Mouse (Mus musculus) layer of hippocampus, adult 8-10 months (tissue): ENCODE results near the gene Wdr24. TPM values are rescaled to one million over a fixed set of nuclear protein-coding genes. Genes with fewer than 3 reads are reported as not detected.

ENCODE experiments used
- DNase-seq, 2 experiments: peaks; one replicate each; pipeline ENCODE4 v3.0.0; 2022; ENCODE audit warnings: low spot score in 2 of 2
- total RNA-seq, 4 experiments: library from RNA; stranded (reverse); gene quantifications; 2 replicates each; pipeline ENCODE4 v1.2.4; 2022

Wdr24 gene
- total RNA-seq, 4 experiments from 2014 or later, result 22.8 to 29.0 (median 26.5) TPM

- DNase-seq, result no peak
These were observed 7.5 kb downstream of the Wdr24 start for GRCm38 (mm10) chr17:25830806-25831431.

- DNase-seq, result no peak
These were observed 8.2 kb downstream of the Wdr24 start for GRCm38 (mm10) chr17:25831451-25832281.

GRCm38 (mm10) chr17:25832436-25833290, 9.2 kb downstream of the Wdr24 start:
- peak; percentile 98 to 99 for DNase-seq

GRCm38 (mm10) chr17:25833291-25833663, 9.8 kb downstream of the Wdr24 start, which contains the start of gene Stub1:
Gene Stub1, minus strand, starts transcription at chr17:25833404.
- DNase-seq, result peak; percentile 85 to 87

- DNase-seq, result no peak
These were observed 10.7 kb downstream of the Wdr24 start for GRCm38 (mm10) chr17:25833961-25834594.

GRCm38 (mm10) chr17:25834595-25835222, 11.3 kb downstream of the Wdr24 start:
- DNase-seq, result no peak

GRCm38 (mm10) chr17:25835301-25835700, 11.9 kb downstream of the Wdr24 start:
- no peak for DNase-seq

GRCm38 (mm10) chr17:25835816-25836215, 12.4 kb downstream of the Wdr24 start:
- DNase-seq, result no peak

- peak in 1 of 2 experiments; percentile 53 for DNase-seq
These were observed 13.1 kb downstream of the Wdr24 start for GRCm38 (mm10) chr17:25836397-25837075.

- DNase-seq, result peak; percentile 79 to 85
These were observed 13.6 kb downstream of the Wdr24 start, which contains the start of gene Rhbdl1 for GRCm38 (mm10) chr17:25837076-25837410. Gene Rhbdl1, minus strand, starts transcription at chr17:25837295.

GRCm38 (mm10) chr17:25837533-25837932, 14.1 kb downstream of the Wdr24 start:
- DNase-seq, result no peak

GRCm38 (mm10) chr17:25838904-25839303, 15.5 kb downstream of the Wdr24 start:
- DNase-seq, result no peak

GRCm38 (mm10) chr17:25839455-25840235, 16.2 kb downstream of the Wdr24 start:
- DNase-seq, result no peak

- DNase-seq, result no peak
These were observed 17.1 kb downstream of the Wdr24 start for GRCm38 (mm10) chr17:25840519-25840918.

GRCm38 (mm10) chr17:25841117-25841880, 17.9 kb downstream of the Wdr24 start, which contains the start of gene Gm20683:
Gene Gm20683, minus strand, starts transcription at chr17:25841763.
- DNase-seq, result no peak

GRCm38 (mm10) chr17:25842509-25842908, 19.1 kb downstream of the Wdr24 start:
- DNase-seq, result no peak

GRCm38 (mm10) chr17:25843122-25843521, 19.7 kb downstream of the Wdr24 start:
- no peak for DNase-seq

GRCm38 (mm10) chr17:25843636-25844395, 20.4 kb downstream of the Wdr24 start:
- DNase-seq, result no peak
